Mouse (Mus musculus): ENCODE results near the gene Cfap77.

- TF ChIP-seq POLR2A (IDR thresholded peaks at IDR 0.05; ENCODE audit: insufficient read length, low read depth) (no peak), E2F4 (IDR thresholded peaks at IDR 0.05; ENCODE audit: insufficient read depth) (no peak)
These were observed 57.6 kb downstream of the Cfap77 start for GRCm38 (mm10) chr2:28997161-28997834.
